Mouse (Mus musculus) megakaryocyte, adult 5-6 weeks (primary cell): ENCODE measurements around the gene Tulp4. TPM values are rescaled to one million over a fixed set of nuclear protein-coding genes. Genes with fewer than 3 reads are reported as not detected.
"Not testable (repeated sequence)": the region's sequence is repeated elsewhere in the genome, so short reads cannot be mapped to it uniquely, and the experiment has no call there.

Experiments
- ATAC-seq: 2 replicates; pipeline ENCODE4 v1.8.0; 2016; ENCODE audit warnings: mild to moderate bottlenecking, inconsistent platforms; ENCODE audit not compliant: poor library complexity, severe bottlenecking
- total RNA-seq, 2 experiments: library from RNA; stranded (forward) in 1 of 2; stranded (reverse) in 1 of 2; fragments of 153-499, 151-499 nt in 1 of 2; fragments of 221-1000, 200-1000 nt in 1 of 2; gene quantifications; 2 replicates each; pipeline versions ENCODE4 v1.2.3 to v1.2.4; 2015 to 2017

Gene Tulp4
- total RNA-seq, 2 experiments from 2014 or later: 9.0 to 13.2 TPM

DNA sequence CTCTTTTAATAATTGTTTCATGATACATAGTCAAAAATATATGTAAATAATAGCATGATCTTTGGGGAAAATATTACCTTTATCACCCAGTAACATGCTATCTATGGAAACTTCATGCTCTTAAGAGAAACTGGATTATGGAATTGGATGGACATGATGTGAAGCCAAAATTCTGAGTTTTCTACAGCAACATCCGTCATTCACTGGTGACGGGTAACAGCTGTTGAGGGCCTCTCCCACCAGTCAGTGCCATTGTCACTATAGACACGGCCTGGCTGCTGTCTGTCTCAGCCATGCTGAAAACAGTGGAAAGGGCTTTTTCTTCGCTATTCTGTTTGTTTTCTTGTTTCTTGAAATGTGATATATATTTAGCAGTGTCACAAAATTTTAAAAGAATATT is 76.5 kb downstream of the Tulp4 start:
- ATAC-seq: no peak

DNA sequence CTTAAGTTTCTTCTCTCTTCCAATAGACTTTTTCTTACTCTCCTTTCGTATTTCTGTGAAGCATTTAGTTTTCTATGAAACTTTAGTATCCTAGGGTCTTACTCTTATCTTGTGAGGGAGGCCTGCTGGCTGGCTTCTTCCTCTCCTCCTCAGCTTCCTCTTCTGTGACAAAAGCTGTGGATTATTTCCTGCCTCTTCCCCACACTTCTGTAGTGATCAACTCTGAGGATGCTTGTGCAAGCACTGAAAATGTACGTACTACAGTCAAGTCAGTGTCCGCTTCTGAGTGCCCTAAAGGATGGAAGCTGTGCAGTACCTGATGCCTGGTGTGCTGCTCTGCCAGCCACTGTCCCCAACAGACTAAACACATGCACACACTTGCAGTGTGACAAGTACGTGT is 80.4 kb downstream of the Tulp4 start:
- ATAC-seq: peak; percentile 64

GRCm38 (mm10) chr17:6187183-6187582 is 80.9 kb downstream of the Tulp4 start:
- peak; percentile 54 for ATAC-seq

DNA sequence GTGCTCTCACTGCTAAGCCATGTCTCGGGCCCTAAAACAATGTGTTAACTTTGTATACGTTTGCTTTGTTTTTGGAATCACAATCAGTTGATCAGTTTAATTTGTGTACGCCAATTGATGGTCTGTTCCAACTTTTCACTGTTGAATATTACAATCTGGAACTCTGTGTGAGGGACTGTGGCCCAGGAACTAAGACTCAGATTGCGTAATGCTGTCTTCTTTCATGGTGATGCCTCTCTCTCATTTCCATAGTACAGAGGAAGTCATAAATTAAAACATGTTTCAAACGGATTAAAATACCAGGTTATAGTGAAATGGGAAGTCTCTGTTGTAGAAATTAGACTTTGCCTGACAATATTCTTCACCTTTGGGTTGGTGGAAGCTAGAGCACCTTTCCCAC is 83.0 kb downstream of the Tulp4 start:
- ATAC-seq: no peak

- no peak for ATAC-seq
Measured at GRCm38 (mm10) chr17:6192275-6192674, 86.0 kb downstream of the Tulp4 start.

GRCm38 (mm10) chr17:6195390-6195789 is 89.2 kb downstream of the Tulp4 start:
- ATAC-seq: no peak

DNA sequence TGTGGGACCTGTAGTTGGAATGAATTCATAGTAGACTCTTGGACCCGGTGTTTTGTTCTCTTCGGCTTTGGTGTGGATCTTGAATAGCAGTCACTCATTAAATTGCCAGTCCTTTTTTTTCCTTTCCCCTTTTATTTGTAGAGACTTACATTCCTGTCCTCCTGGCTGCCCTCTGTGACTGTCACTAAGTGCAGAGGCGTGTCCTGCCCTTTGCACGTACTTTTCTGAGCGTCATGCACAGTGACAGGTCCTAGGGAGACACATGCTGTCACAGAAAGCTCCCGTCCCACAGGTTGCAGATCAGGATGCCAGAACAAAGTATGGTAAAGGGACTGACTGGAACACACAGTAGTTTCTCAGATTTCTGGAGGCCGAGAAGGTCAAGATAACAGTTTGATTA is 91.3 kb downstream of the Tulp4 start:
- no peak for ATAC-seq

GRCm38 (mm10) chr17:6198670-6199069 is 92.4 kb downstream of the Tulp4 start:
- ATAC-seq: no peak

DNA sequence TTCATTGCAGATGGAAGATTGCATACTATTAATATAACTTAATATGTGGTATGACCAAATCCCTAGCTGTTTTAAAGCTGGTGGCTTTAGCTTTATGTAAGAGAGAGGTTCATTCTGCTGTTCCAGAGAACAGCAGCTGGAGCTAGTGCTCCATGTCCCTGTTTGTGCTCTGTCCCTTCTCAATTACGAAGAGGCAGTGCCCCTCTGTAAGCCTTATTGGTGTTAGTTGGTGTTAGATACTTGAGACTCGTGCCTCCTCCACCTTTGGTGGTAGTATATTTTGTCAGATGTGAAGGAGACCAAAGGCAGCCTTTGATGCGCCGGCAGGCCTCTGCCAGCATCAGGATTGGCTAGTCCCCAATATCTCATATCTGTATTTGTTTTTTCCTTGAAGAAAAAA is 92.9 kb downstream of the Tulp4 start:
- no peak for ATAC-seq

GRCm38 (mm10) chr17:6201522-6202250 is 95.4 kb downstream of the Tulp4 start:
- ATAC-seq: no peak

GRCm38 (mm10) chr17:6202389-6203110 is 96.3 kb downstream of the Tulp4 start:
- ATAC-seq: no peak

DNA sequence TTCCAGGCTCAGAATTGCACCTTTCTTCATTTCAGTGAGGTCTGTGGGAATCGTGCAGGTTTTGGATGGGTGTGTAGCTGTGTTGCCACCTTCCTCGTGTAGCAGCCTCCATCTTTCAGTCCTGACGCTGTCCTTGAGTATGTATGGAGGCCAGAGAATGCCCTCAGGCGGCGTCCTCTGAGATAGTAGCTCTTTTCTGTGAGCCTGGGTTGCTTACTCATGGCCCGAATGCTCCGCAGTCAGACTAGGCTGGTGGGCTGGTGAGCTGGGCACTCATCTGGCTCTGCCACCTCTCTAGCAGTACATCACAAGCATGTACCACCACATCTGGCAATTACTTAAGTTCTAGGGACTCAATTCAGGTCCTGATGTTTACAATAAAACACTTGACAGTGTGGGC is 96.9 kb downstream of the Tulp4 start:
- no peak for ATAC-seq

DNA sequence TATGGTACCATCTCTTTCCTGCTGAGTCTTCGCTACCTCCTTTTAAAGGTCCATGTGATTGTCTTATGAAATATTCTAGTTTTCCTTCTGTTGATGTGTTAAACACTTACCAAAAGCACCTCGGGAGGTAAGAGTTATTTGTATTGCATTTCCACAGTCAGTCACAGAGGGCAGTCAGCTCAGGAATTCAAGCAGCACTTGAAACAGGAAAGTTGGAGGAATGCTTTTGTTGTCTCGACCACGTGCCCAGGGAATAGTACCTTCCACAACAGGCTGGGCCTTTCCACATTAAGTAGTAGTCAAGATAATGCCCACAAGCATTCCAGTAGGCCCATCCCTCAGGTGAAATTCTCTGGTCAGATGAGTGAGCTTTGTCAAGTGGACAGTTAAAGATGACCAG is 97.6 kb downstream of the Tulp4 start:
- no peak for ATAC-seq

DNA sequence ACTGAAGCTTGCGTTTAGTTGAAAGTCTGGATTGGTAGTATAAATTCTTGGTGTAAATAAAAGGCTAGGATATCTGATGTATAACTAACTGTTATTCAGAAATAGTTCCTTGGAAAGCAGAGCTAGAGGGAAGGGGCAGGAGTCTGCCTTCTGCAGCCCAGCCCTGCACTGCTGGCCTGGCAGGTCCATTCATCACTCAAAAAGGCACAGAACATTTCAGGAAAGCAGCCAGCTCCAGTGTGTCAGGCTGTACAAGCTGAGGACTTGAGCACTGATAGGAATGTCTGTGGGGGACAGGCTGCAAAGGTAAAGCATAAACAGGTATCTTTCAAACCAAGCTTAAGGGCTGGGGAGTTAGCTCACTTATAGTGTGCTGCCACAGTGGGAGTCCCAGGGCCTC is 105.5 kb downstream of the Tulp4 start:
- no peak for ATAC-seq

GRCm38 (mm10) chr17:6215640-6216039 is 109.4 kb downstream of the Tulp4 start:
- no peak for ATAC-seq

DNA sequence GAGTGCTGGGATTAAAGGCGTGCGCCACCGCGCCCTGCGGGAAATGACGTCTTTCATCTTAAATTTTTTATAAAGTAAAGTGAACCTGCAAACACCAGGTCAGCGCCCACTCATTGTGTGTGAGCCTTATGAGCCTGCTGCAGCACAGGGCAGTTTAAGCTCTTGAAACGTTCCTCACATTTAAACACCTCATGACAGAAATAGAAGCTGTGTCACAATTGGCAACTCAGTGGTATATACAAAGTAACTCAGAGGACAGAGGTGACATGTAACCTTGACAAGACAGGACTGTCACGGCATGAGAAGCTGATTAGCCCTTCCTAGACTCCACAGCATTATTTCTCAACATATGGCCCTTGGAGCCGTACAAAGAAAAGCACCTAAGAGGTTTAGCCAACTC is 110.3 kb downstream of the Tulp4 start:
- no peak for ATAC-seq

DNA sequence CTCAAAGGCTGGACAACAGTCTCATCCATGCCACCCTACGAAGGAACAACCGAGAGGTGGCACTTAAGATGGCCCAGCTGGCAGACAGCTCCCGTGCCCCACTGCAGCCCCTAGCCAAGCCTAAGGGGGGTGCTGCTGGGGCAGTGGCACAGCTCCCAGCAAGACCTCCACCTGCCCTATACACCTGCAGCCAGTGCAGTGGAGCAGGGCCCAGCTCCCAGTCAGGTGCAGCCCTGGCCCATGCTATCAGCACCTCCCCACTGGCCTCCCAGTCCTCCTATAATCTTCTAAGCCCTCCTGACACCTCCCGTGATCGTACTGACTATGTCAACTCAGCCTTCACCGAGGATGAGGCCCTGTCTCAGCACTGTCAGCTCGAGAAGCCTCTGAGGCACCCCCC is 126.4 kb downstream of the Tulp4 start:
- ATAC-seq: not testable (repeated sequence)

- not testable (repeated sequence) for ATAC-seq
Measured at GRCm38 (mm10) chr17:6251298-6251697, 145.1 kb downstream of the Tulp4 start.

DNA sequence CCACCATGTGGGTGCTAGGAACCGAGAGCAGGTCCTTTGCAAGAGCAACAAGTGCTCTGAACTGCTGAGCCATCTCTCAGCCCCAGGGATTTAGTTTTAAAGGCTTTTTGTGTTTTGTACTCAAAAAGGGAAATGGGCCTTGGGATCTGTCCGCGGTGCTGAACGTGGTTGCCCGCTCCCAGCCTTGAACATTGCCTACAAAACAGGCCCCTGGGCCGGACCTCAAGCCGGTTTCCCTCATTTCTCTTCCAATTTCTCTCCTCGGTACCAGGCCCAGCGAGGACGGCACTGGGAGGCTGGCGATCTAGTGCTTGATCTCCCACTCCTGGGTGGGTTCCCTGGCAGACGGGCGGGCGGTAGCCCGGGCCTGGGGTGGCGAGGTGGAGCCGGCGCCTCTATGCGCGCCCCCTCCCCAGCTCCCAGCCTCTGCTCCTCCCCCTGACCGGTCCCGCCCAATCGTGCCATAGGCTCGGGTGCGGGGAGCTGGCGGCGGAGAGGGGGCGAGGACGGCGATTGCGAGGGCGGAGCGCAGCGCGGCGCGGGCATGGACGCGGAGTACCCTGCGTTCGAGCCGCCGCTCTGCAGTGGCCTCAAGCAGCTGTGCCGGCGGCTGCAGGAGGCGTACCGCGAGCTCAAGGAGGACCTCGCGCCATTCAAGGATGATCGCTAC is 150.3 kb downstream of the Tulp4 start, which contains the start of gene Tmem181a:
TSS of gene Tmem181a (plus strand) at position 461 of the 670 bp plus-strand sequence.
- ATAC-seq: not testable (repeated sequence)

GRCm38 (mm10) chr17:6257070-6257456 is 150.8 kb downstream of the Tulp4 start:
- not testable (repeated sequence) for ATAC-seq

GRCm38 (mm10) chr17:6269876-6270831 is 163.9 kb downstream of the Tulp4 start:
- peak; percentile 85 for ATAC-seq
